In the genomic region with DNA sequence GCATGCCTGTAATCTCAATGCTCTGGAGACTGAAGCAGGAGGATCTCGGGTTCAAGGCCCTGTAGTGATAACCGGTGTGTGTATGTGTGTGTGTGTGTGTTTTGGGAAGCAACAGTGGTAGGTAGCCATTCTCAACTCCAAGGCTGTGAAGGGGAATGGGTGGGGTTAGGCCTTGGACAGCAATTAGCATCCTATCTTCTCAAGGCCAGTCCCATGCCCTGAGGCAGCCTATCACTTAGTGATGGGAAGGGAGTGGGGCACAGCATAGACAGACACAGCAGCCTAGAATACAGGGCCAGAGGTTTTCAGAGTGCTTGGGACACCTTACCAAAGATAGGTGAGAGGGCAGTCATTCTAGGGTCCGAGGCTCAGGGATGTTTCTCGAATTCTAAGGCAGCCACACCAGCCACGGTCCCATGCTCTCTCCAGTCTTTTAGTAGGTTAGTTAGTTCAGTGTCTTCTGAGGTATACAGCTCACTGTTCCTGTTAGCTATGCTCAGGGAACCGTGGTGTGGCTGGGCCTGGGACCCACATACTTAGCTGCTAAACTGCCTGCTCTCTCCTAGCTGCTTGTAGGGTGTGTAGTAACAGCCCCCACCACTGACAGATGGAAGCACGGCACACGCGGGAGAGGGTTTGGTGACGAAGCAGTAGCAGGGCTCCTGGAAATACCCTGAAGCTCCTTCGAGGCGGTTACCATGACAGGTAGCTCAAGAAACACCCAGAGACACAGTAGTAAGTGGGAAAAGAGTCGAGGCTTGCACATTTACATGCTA, we compare ENCODE assay signal across 14 mouse cellular contexts. TPM values are rescaled to one million over a fixed set of nuclear protein-coding genes. Genes with fewer than 3 reads are reported as not detected.
DNase-seq lines count a peak whose midpoint lies in the region; ATAC-seq and TF ChIP-seq lines count a peak whose summit lies in the region.
"Had no signal": no experiment of that assay in that cellular context is flagged by ENCODE, and none has a peak within 500 bp of the region (broad histone marks: within the 10 kb centered on the region; RNA-seq: fewer than 3 reads in every experiment).

No protein-coding gene starts in this region.

- ATAC-seq in kidney, embryonic 14.5 days (ENCODE audit: low FRiP score, low TSS enrichment): no peak
- ATAC-seq in midbrain, embryonic 16.5 days: no peak
- ATAC-seq: forebrain, embryonic 16.5 days; Patski had no signal

- dilution Hi-C loops in CH12.LX (cut with MboI; ENCODE audit: extremely low pct_ligation_motif_present, extremely low pct_unique_long_range_greater_than_20kb, low sequenced_read_pairs): no loop called here

- H3K27ac ChIP-seq in kidney, embryonic 14.5 days (ENCODE audit: low read depth, low read length): no peak overlapping the region
- peak overlapping the region; percentile 96 for H3K27ac ChIP-seq in CH12.LX (ENCODE audit: insufficient read depth, low read depth)
- H3K27ac ChIP-seq in midbrain, embryonic 16.5 days (ENCODE audit: low read length): no peak overlapping the region

- peaks cover 73% of the 10 kb centered on the region for H3K79me2 ChIP-seq in CH12.LX (replicated peaks; ENCODE audit: control insufficient read depth, extremely low read depth, insufficient read depth, poor library complexity, severe bottlenecking)

- H3K9ac ChIP-seq in kidney, embryonic 14.5 days (ENCODE audit: low read depth, low read length): 0 out of 2 replicates have a peak overlapping the region, but pooled peaks have one; percentile 12
- H3K9ac ChIP-seq in CH12.LX (ENCODE audit: insufficient read depth, low read depth): peak overlapping the region; percentile 92; the same call in 1 of the 2 replicates
- 0 out of 2 replicates have a peak overlapping the region, but pooled peaks have one; percentile 28 for H3K9ac ChIP-seq in midbrain, embryonic 16.5 days (ENCODE audit: low read depth, low read length)

- TF ChIP-seq CTCF in CH12.LX (conservative IDR thresholded peaks at IDR 0.05 in 1 of 2, IDR thresholded peaks at IDR 0.05 in 1 of 2; ENCODE audit: low read depth in 2 of 2, low read length in 2 of 2): no peak

- no peaks in the 10 kb centered on the region for H3K27me3 ChIP-seq in kidney, embryonic 14.5 days (ENCODE audit: control insufficient read depth, insufficient read depth, low read length)
- no peaks in the 10 kb centered on the region for H3K27me3 ChIP-seq in CH12.LX (replicated peaks)
- no peaks in the 10 kb centered on the region for H3K27me3 ChIP-seq in midbrain, embryonic 16.5 days (ENCODE audit: control insufficient read depth, insufficient read depth, low read depth, low read length)
- H3K27me3 ChIP-seq: Patski had no signal

- no peak for TF ChIP-seq EP300 in CH12.LX (IDR thresholded peaks at IDR 0.05; ENCODE audit: low read length)

- H3K4me1 ChIP-seq in kidney, embryonic 14.5 days (ENCODE audit: control insufficient read depth, insufficient read depth, low read length): peaks cover 71% of the 10 kb centered on the region
- H3K4me1 ChIP-seq in CH12.LX (ENCODE audit: control insufficient read depth in 1 of 2, insufficient read depth in 2 of 2): peaks cover 31 to 69% of the 10 kb centered on the region in 2 experiments
- H3K4me1 ChIP-seq in midbrain, embryonic 16.5 days (ENCODE audit: control insufficient read depth, insufficient read depth, low read length): peaks cover 66% of the 10 kb centered on the region

- 86% methylated on average over 13 of the region's 13 CpGs for WGBS in kidney, embryonic 14.5 days
- 86% methylated on average over 13 of the region's 13 CpGs for WGBS in midbrain, embryonic 16.5 days

- no peaks in the 10 kb centered on the region for H3K9me3 ChIP-seq in kidney, embryonic 14.5 days (ENCODE audit: control insufficient read depth, low read length)
- no peaks in the 10 kb centered on the region for H3K9me3 ChIP-seq in CH12.LX (replicated peaks; ENCODE audit: low read length)
- H3K9me3 ChIP-seq in midbrain, embryonic 16.5 days (replicated peaks; ENCODE audit: control insufficient read depth, low read length, poor library complexity, severe bottlenecking): no peaks in the 10 kb centered on the region

- H3K4me2 ChIP-seq in kidney, embryonic 14.5 days (replicated peaks; ENCODE audit: low read depth, low read length): no peak overlapping the region
- peak overlapping the region; percentile 79 for H3K4me2 ChIP-seq in CH12.LX (ENCODE audit: insufficient read depth, low read depth, poor library complexity, severe bottlenecking)
- no peak overlapping the region for H3K4me2 ChIP-seq in midbrain, embryonic 16.5 days (ENCODE audit: low read length)

- DNase-seq in kidney, postnatal 14 days: no peak
- no peak for DNase-seq in CH12.LX (ENCODE audit: extremely low read depth)
- peak; percentile 74 for DNase-seq in brain, adult 2 months (ENCODE audit: low read depth, low spot score)
- DNase-seq in cerebellum, adult 18-20 months: no peak
- no peak for DNase-seq in right cerebral cortex, postnatal 10 days (ENCODE audit: low spot score in 2 of 2)
- DNase-seq in kidney, postnatal 4 days: no peak
- DNase-seq: cerebellum, adult 11-12 months had no signal

- H3K36me3 ChIP-seq in kidney, embryonic 14.5 days (ENCODE audit: control insufficient read depth, insufficient read depth, low read length): peaks cover 12% of the 10 kb centered on the region
- peaks cover 3 to 19% of the 10 kb centered on the region in 2 experiments for H3K36me3 ChIP-seq in CH12.LX (replicated peaks in 1 of 2; ENCODE audit: control insufficient read depth in 1 of 2, insufficient read depth in 1 of 2, low read length in 1 of 2)
- no peaks in the 10 kb centered on the region; the same call in 1 of the 2 replicates for H3K36me3 ChIP-seq in midbrain, embryonic 16.5 days (ENCODE audit: control insufficient read depth, insufficient read depth, low read length)

- TF ChIP-seq RAD21 in CH12.LX (IDR thresholded peaks at IDR 0.05; ENCODE audit: low read depth, low read length): no peak

- no peak for TF ChIP-seq POLR2A in CH12.LX (IDR thresholded peaks at IDR 0.05; ENCODE audit: low read depth, low read length)

- H3K4me3 ChIP-seq in kidney, embryonic 14.5 days (ENCODE audit: low read length): no peak overlapping the region
- H3K4me3 ChIP-seq in CH12.LX (replicated peaks in 1 of 3; ENCODE audit: low read depth in 2 of 3, low read length in 2 of 3, poor library complexity in 1 of 3): peak overlapping the region; percentile 16 to 90 (median 86)
- no peak overlapping the region for H3K4me3 ChIP-seq in midbrain, embryonic 16.5 days (ENCODE audit: low read depth, low read length)

- in situ Hi-C loops in CH12.LX (cut with MboI; ENCODE audit: low pct_ligation_motif_present, low pct_unique_long_range_greater_than_20kb, low sequenced_read_pairs): no loop called here

TF ChIP-seq in CH12.LX, 34 proteins besides CTCF, POLR2A, EP300 and RAD21:
- TF ChIP-seq MYC (IDR thresholded peaks at IDR 0.05; ENCODE audit: low read depth, low read length) (0 out of 2 replicates have a peak, but pooled peaks have one; percentile 38), BHLHE40 (IDR thresholded peaks at IDR 0.05; ENCODE audit: low read depth, low read length) (peak; percentile 47; the same call in 1 of the 2 replicates), MXI1 (IDR thresholded peaks at IDR 0.05; ENCODE audit: low read depth, low read length) (peak; percentile 67), POLR2AphosphoS2 (IDR thresholded peaks at IDR 0.05; ENCODE audit: low read depth, low read length) (no peak), MAZ (IDR thresholded peaks at IDR 0.05; ENCODE audit: low read depth, low read length) (0 out of 2 replicates have a peak, but pooled peaks have one; percentile 49), ETS1 (conservative IDR thresholded peaks at IDR 0.05; ENCODE audit: low read depth, low read length) (peak; percentile 40; the same call in 1 of the 2 replicates), JUN (IDR thresholded peaks at IDR 0.05; ENCODE audit: insufficient read depth, low read depth, low read length) (no peak), JUND (conservative IDR thresholded peaks at IDR 0.05; ENCODE audit: low read depth, low read length) (no peak), MEF2A (IDR thresholded peaks at IDR 0.05; ENCODE audit: borderline replicate concordance, low read depth, low read length) (no peak), USF2 (conservative IDR thresholded peaks at IDR 0.05; ENCODE audit: low read depth, low read length) (no peak)
TF ChIP-seq in CH12.LX: peak in this region for 5.

RNA-seq across cellular contexts. Expression of a gene that starts 11.5 kb away (rescaled TPM):
- polyA plus RNA-seq in kidney, embryonic 14.5 days (2014; fragmentation: Nextera tagmentation; extraction: Ambion mirVana): 24.3 and 26.1 TPM in 2 replicates
- total RNA-seq in CH12.LX (2012; rRNA removed) (111 and 122 TPM in 2 replicates), CH12.LX (2014; rRNA removed) (111 and 125 TPM in 2 replicates)
- 139 and 153 TPM in 2 replicates for polyA plus RNA-seq in CH12.LX (2012; ENCODE audit: insufficient read length, low read depth)
- polyA plus RNA-seq in midbrain, embryonic 16.5 days (2015; fragmentation: Nextera tagmentation; extraction: Ambion mirVana): 38.2 and 39.2 TPM in 2 replicates

RNA-seq across cellular contexts. Expression of a gene that starts 21.4 kb away (rescaled TPM):
- not detected in 2 replicates for polyA plus RNA-seq in kidney, embryonic 14.5 days (2014; fragmentation: Nextera tagmentation; extraction: Ambion mirVana)
- 0.08 TPM in 1 of 2 replicates, not detected in the other for total RNA-seq in CH12.LX (2012; rRNA removed)
- total RNA-seq in CH12.LX (2014; rRNA removed): not detected in 2 replicates
- 0.19 and 0.29 TPM in 2 replicates for polyA plus RNA-seq in CH12.LX (2012; ENCODE audit: insufficient read length, low read depth)
- not detected in 2 replicates for polyA plus RNA-seq in midbrain, embryonic 16.5 days (2015; fragmentation: Nextera tagmentation; extraction: Ambion mirVana)
- total RNA-seq: left cerebral cortex, adult 18-20 months; megakaryocyte-erythroid progenitor cell, adult 5-6 weeks had no signal
- polyA plus RNA-seq: forebrain, embryonic 16.5 days; heart, postnatal 0 days had no signal

RNA-seq across cellular contexts. Expression of a gene that starts 35.9 kb away (rescaled TPM):
- polyA plus RNA-seq in kidney, embryonic 14.5 days (2014; fragmentation: Nextera tagmentation; extraction: Ambion mirVana): not detected in 2 replicates
- total RNA-seq in CH12.LX (2012; rRNA removed) (not detected in 2 replicates), CH12.LX (2014; rRNA removed) (not detected in 2 replicates)
- polyA plus RNA-seq in CH12.LX (2012; ENCODE audit: insufficient read length, low read depth): 0.09 TPM in 1 of 2 replicates, not detected in the other
- 0.46 and 1.3 TPM in 2 replicates for polyA plus RNA-seq in midbrain, embryonic 16.5 days (2015; fragmentation: Nextera tagmentation; extraction: Ambion mirVana)
- total RNA-seq: megakaryocyte-erythroid progenitor cell, adult 5-6 weeks had no signal
- polyA plus RNA-seq: forebrain, embryonic 16.5 days had no signal

RNA-seq across cellular contexts. Expression of a gene that starts 41.5 kb away (rescaled TPM):
- not detected in 2 replicates for polyA plus RNA-seq in kidney, embryonic 14.5 days (2014; fragmentation: Nextera tagmentation; extraction: Ambion mirVana)
- total RNA-seq in CH12.LX (2012; rRNA removed): not detected in 2 replicates
- not detected in 2 replicates for total RNA-seq in CH12.LX (2014; rRNA removed)
- not detected in 2 replicates for polyA plus RNA-seq in CH12.LX (2012; ENCODE audit: insufficient read length, low read depth)
- polyA plus RNA-seq in midbrain, embryonic 16.5 days (2015; fragmentation: Nextera tagmentation; extraction: Ambion mirVana): not detected in 2 replicates
- total RNA-seq: left cerebral cortex, adult 18-20 months; megakaryocyte-erythroid progenitor cell, adult 5-6 weeks had no signal
- polyA plus RNA-seq: forebrain, embryonic 16.5 days; heart, postnatal 0 days; Patski had no signal

RNA-seq across cellular contexts. Expression of a gene that starts 45.8 kb away (rescaled TPM):
- 0.08 and 0.11 TPM in 2 replicates for polyA plus RNA-seq in kidney, embryonic 14.5 days (2014; fragmentation: Nextera tagmentation; extraction: Ambion mirVana)
- total RNA-seq in CH12.LX (2012; rRNA removed) (0.08 and 0.13 TPM in 2 replicates), CH12.LX (2014; rRNA removed) (0.11 and 0.19 TPM in 2 replicates)
- not detected in 2 replicates for polyA plus RNA-seq in CH12.LX (2012; ENCODE audit: insufficient read length, low read depth)
- polyA plus RNA-seq in midbrain, embryonic 16.5 days (2015; fragmentation: Nextera tagmentation; extraction: Ambion mirVana): 0.06 and 0.12 TPM in 2 replicates
- polyA plus RNA-seq: Patski had no signal

Comparison
In these comparisons a context has a peak if more than half of its experiments do, and no peak if none do; other contexts are left out.
1. H3K4me3 ChIP-seq: peak in CH12.LX (3 of 3); none in kidney, embryonic 14.5 days (single experiment) and midbrain, embryonic 16.5 days (single experiment).
2. H3K9ac ChIP-seq: peak in every context shown above with its lines; median percentile 92 in CH12.LX; 28 in midbrain, embryonic 16.5 days; 12 in kidney, embryonic 14.5 days.